Mouse (Mus musculus): ENCODE measurements around the gene Hcn1. TPM values are rescaled to one million over a fixed set of nuclear protein-coding genes. Genes with fewer than 3 reads are reported as not detected.

The Hcn1 gene
- polyA plus RNA-seq, 1 experiment, result 15.9 TPM

DNA sequence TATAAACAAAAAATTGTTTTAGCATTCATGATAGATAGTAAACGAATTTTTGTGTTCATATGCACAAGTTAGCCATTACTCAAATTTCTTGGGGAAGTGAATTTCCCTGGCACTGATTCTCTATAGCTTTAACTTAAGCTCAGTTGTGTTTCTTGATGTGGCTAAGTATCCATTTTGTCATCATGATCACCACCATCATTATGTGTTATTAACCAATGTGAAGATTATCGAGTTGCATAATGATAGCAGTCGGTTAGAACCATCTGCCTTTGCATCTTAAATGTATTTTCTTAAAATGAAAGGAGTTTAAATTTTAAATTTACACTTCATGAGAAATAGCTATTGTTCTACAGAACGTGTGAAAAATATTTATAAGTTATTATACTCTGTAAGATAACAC lies 426.5 kb downstream of the Hcn1 start:
- 86% methylated on average over 4 of the region's 4 CpGs for WGBS
- Histone ChIP-seq H3K27me3 (ENCODE audit: control insufficient read depth, insufficient read depth, low read length) (no peaks in the 10 kb centered on the region), H3K27ac (ENCODE audit: insufficient read depth, low read length) (no peak overlapping the region), H3K4me3 (replicated peaks; ENCODE audit: insufficient read depth, low read depth, low read length) (no peak overlapping the region), H3K4me1 (ENCODE audit: control insufficient read depth, insufficient read depth, low read length) (no peaks in the 10 kb centered on the region)
- no peak for DNase-seq
- TF ChIP-seq CTCF (IDR thresholded peaks at IDR 0.05; ENCODE audit: borderline replicate concordance, insufficient read depth, low read depth, low read length) (no peak), POLR2A (IDR thresholded peaks at IDR 0.05; ENCODE audit: borderline replicate concordance, insufficient read depth, low read length) (no peak)

DNA sequence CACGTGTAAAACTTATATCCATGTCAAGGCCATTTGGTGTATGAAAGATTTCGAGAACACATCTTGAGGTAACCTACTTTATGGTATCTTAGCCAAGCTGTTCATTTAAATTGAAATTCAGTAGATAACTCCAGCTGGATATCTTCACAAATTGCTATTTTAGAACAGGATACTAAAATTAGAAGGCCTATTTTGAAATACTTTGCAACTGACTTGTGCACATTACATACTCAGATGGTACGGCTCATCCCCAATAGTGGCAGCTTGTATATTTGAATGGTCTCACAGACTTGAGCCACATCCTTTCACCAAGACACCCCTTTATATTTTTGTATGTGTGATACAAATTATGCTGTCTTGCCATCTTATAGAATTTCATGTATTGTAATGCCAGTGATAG lies 427.5 kb downstream of the Hcn1 start:
- Histone ChIP-seq H3K27me3 (ENCODE audit: control insufficient read depth, insufficient read depth, low read length) (no peaks in the 10 kb centered on the region), H3K4me1 (ENCODE audit: control insufficient read depth, insufficient read depth, low read length) (no peaks in the 10 kb centered on the region), H3K27ac (ENCODE audit: insufficient read depth, low read length) (no peak overlapping the region), H3K4me3 (replicated peaks; ENCODE audit: insufficient read depth, low read depth, low read length) (no peak overlapping the region)
- no peak for DNase-seq
- TF ChIP-seq POLR2A (IDR thresholded peaks at IDR 0.05; ENCODE audit: borderline replicate concordance, insufficient read depth, low read length), result no peak
- no peak for TF ChIP-seq CTCF (IDR thresholded peaks at IDR 0.05; ENCODE audit: borderline replicate concordance, insufficient read depth, low read depth, low read length)
- 83% methylated on average over 3 of the region's 3 CpGs for WGBS

DNA sequence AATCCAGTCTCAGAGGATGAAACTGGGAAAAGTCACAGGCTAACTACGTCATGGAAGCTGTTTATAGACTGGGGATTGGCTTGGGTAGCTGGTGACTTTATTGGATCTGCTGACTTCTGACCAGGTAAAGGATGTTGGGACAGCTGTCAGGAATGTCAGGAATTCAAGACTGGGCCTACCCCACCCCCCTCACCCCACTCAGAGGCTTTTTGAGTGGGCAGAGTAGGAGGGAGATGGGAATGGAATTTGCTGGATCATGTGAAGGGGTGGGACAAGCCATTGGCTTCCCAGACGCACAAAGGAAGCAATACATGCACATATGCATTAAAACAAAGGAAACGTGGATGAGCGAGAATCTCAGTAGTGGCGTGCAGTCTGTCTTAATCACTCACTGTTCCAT lies 433.5 kb downstream of the Hcn1 start:
- no peak overlapping the region for H3K4me3 ChIP-seq (replicated peaks; ENCODE audit: insufficient read depth, low read depth, low read length)
- WGBS, result 80% methylated on average over 5 of the region's 5 CpGs
- no peaks in the 10 kb centered on the region for H3K4me1 ChIP-seq (ENCODE audit: control insufficient read depth, insufficient read depth, low read length)
- DNase-seq, result no peak
- no peak overlapping the region for H3K27ac ChIP-seq (ENCODE audit: insufficient read depth, low read length)
- no peaks in the 10 kb centered on the region for H3K27me3 ChIP-seq (ENCODE audit: control insufficient read depth, insufficient read depth, low read length)
- TF ChIP-seq POLR2A (IDR thresholded peaks at IDR 0.05; ENCODE audit: borderline replicate concordance, insufficient read depth, low read length) (no peak), CTCF (IDR thresholded peaks at IDR 0.05; ENCODE audit: borderline replicate concordance, insufficient read depth, low read depth, low read length) (no peak)
